Mouse (Mus musculus) stomach, embryonic 14.5 days (tissue): ENCODE measurements around the gene Ccdc62. TPM values are rescaled to one million over a fixed set of nuclear protein-coding genes. Genes with fewer than 3 reads are reported as not detected.

Experiments
- ATAC-seq: fragments of 200-750 bp; cut with Nextera tagmentation; 2 replicates; pipeline ENCODE4 v1.8.0; 2017; ENCODE audit warnings: low read depth, moderate TSS enrichment; ENCODE audit not compliant: insufficient number of reproducible peaks, insufficient read depth, low FRiP score
- H3K27ac ChIP-seq: fragments of 300-500 bp; sonication (generic); 2 replicates; pipeline ENCODE4 v1.5.1; 2014; ENCODE audit warnings: mild to moderate bottlenecking, low read length, moderate library complexity, mixed read lengths
- H3K27me3 ChIP-seq: fragments of 300-500 bp; sonication (generic); 2 replicates; pipeline ENCODE4 v1.6.1; 2014; ENCODE audit warnings: low read length, control low read depth, mixed read lengths; ENCODE audit not compliant: control insufficient read depth, insufficient read depth
- H3K36me3 ChIP-seq: fragments of 300-500 bp; sonication (generic); 2 replicates; pipeline ENCODE4 v1.6.1; 2014; ENCODE audit warnings: mild to moderate bottlenecking, control low read depth, low read length, moderate library complexity, mixed read lengths; ENCODE audit not compliant: control insufficient read depth, insufficient read depth
- H3K4me1 ChIP-seq: fragments of 300-500 bp; sonication (generic); 2 replicates; pipeline ENCODE4 v1.6.1; 2014; ENCODE audit warnings: low read length, control low read depth, mixed read lengths; ENCODE audit not compliant: control insufficient read depth, insufficient read depth
- H3K4me2 ChIP-seq: fragments of 300-500 bp; sonication (generic); replicated peaks from 2 replicates; pipeline ENCODE4 v1.6.1; 2014; ENCODE audit warnings: low read depth, low read length, control low read depth
- H3K4me3 ChIP-seq: fragments of 300-500 bp; sonication (generic); 2 replicates; pipeline ENCODE4 v1.5.1; 2014; ENCODE audit warnings: low read depth, low read length, control low read depth
- H3K9ac ChIP-seq: fragments of 300-500 bp; sonication (generic); replicated peaks from 2 replicates; pipeline ENCODE4 v1.6.1; 2014; ENCODE audit warnings: low read depth, mild to moderate bottlenecking, control low read depth, low read length, moderate library complexity, mixed read lengths
- H3K9me3 ChIP-seq: fragments of 300-500 bp; sonication (generic); 2 replicates; pipeline ENCODE4 v1.6.1; 2016; ENCODE audit warnings: low read depth, low read length, control low read depth; ENCODE audit not compliant: control insufficient read depth
- WGBS: fragments of 180-500 bp; shearing (Covaris S2); extraction: QIAGEN DNeasy Blood & Tissue Kit; methylation state at CpG from one replicate; pipeline ENCODE4 v1.1.7; 2014; 5-methylcytosine and 5-hydroxymethylcytosine counted together
- polyA plus RNA-seq: library from polyadenylated mRNA; unstranded; fragments of >200 nt; fragmentation: Nextera tagmentation; extraction: Ambion mirVana; gene quantifications from 2 replicates; pipeline ENCODE4 v1.2.1, GENCODE M21; 2014

Gene Ccdc62
- polyA plus RNA-seq, 1 experiment from 2014 or later: 9.3 TPM

DNA sequence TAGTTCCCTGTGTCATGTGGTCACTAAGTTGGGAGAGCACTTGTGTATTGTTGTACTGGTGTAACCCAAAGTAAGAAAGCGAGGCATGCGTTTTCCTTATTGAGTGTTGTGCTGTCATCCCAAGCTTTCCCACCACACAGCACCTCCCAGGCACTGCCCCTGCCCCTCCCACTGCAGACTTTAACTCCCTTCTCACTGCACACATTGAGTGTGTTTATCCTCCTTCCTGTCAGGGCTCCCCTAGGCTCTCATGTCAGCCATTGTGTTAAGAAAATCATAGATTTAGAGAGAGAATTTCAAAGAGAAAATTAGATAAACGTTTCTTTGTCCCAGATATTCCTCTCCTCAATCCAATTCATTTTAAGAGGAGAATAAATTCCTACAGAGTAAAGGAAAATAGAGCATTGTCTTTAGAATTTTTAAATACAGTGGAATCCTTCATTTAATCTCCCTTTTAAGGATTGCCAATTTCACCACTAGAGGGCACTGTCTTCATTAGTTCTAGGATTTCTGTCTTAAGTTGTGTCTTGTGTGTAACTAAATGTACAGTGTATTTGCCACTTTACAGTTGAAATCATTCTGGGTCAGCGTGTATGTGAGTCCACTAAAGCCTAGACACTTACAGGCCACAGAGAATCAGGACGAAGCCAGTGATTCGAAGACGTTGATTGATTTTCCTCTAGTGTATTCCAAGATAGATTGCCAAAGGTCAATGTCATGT lies 16.7 kb downstream of the Ccdc62 start:
- Histone ChIP-seq H3K9me3 (no peaks in the 10 kb centered on the region), H3K4me1 (no peaks in the 10 kb centered on the region), H3K9ac (no peak overlapping the region), H3K4me3 (no peak overlapping the region), H3K4me2 (no peak overlapping the region), H3K27me3 (no peaks in the 10 kb centered on the region), H3K27ac (no peak overlapping the region), H3K36me3 (no peaks in the 10 kb centered on the region)
- ATAC-seq: no peak
- 52% methylated on average over 7 of the region's 7 CpGs for WGBS

DNA sequence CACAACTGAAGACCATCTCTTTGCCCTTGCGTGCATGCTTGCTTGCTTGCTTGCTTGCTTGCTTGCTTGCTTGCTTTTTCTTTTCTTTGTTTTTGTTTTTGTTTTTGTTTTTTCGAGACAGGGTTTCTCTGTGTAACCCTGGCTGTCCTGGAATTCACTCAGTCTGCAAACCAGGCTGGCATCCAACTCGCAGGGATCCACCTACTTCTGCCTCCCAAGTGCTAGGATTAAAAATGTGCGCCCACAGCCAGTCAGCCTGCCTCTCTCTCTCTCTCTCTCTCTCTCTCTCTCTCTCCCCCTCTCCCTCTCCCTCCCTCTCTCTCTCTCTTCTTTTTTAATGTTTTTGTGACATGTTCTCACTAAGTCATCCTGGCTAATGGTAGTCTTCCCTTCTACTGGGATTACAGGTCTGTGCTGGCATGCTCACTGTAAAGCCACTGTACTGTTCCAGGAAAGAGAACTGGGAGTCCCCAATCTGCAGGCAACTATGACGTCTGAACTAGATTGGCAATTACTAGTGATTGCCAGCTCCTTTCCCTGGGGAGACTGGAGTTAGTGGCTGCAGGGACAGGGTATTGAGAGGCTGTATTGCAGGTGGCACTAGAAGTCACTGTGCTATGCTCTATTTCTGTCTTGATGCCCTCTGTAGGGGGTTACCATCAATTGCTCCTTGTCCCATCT lies 22.0 kb downstream of the Ccdc62 start:
- Histone ChIP-seq H3K9ac (no peak overlapping the region), H3K4me3 (no peak overlapping the region), H3K27me3 (no peaks in the 10 kb centered on the region), H3K9me3 (no peaks in the 10 kb centered on the region), H3K4me1 (no peaks in the 10 kb centered on the region), H3K36me3 (no peaks in the 10 kb centered on the region), H3K4me2 (no peak overlapping the region), H3K27ac (no peak overlapping the region)
- WGBS: 66% methylated on average over 5 of the region's 5 CpGs
- no peak for ATAC-seq

DNA sequence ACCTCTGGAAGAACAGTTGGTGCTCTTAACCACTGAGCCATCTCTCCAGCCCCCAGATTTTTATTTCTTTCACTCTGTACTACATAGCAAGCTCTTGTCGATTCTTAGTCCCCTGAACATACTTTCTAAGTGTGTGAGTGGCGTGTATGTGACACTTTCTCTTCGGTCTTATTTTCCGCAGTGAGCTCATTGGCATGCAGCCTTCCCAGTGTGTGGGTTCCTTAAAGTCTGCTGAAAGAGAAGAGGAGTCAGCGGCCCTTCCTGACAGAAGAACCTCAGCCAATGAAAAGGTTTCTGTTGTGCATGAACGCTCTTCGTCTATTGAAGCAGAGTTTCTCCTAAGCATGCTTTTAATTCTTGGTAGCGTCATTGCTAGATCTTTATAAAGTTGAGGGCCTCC lies 26.7 kb downstream of the Ccdc62 start:
- 90% methylated on average over 8 of the region's 8 CpGs for WGBS
- no peaks in the 10 kb centered on the region for H3K4me1 ChIP-seq
- no peaks in the 10 kb centered on the region for H3K9me3 ChIP-seq
- ATAC-seq: no peak
- no peak overlapping the region for H3K9ac ChIP-seq
- no peak overlapping the region for H3K4me3 ChIP-seq
- no peak overlapping the region for H3K4me2 ChIP-seq
- no peaks in the 10 kb centered on the region for H3K27me3 ChIP-seq
- H3K36me3 ChIP-seq: no peaks in the 10 kb centered on the region
- no peak overlapping the region for H3K27ac ChIP-seq

DNA sequence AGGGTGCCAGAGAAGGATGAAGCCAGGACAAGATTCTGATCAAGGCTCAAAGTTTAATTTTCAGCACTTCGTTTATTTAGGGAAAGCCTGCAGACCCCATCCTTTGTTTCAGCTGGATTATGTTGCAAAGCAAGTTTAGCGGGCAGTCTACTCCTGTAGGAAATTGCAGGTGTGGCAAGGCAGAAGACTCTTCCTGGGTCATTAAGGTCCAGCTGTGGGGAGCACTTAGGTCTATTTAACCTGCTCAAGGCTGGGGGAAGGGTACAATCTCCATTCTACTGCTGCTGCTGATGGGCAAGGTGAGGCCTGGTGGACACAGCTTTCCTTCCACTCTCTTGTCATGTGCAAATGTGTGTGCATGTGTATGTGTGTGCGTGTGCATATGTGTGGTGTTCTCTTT lies 28.5 kb downstream of the Ccdc62 start:
- Histone ChIP-seq H3K4me3 (no peak overlapping the region), H3K4me1 (no peaks in the 10 kb centered on the region), H3K4me2 (no peak overlapping the region), H3K9ac (no peak overlapping the region), H3K27ac (no peak overlapping the region), H3K27me3 (no peaks in the 10 kb centered on the region), H3K9me3 (no peaks in the 10 kb centered on the region), H3K36me3 (no peaks in the 10 kb centered on the region)
- 73% methylated on average over 3 of the region's 3 CpGs for WGBS
- no peak for ATAC-seq

DNA sequence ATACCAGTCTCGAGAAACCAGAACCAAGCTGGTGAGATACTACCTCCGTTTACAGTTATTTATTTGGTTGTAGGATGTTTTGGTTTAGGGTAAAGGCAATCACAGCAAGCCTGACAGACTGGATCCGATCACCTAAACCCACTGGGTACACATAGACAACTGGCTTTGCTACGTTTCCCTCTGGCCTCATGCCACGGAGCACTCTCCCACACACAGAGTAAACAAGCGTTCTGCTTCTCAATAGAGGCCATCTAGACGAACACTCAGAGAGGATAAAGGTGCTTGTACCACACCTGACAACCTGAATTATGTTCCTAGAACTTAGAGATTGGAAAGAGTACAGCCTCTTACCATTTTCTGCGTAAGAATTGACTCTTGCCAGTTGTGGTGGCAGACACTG lies 29.6 kb downstream of the Ccdc62 start:
- no peak for ATAC-seq
- H3K4me3 ChIP-seq: no peak overlapping the region
- H3K27ac ChIP-seq: no peak overlapping the region
- no peaks in the 10 kb centered on the region for H3K4me1 ChIP-seq
- H3K27me3 ChIP-seq: no peaks in the 10 kb centered on the region
- H3K36me3 ChIP-seq: no peaks in the 10 kb centered on the region
- H3K9me3 ChIP-seq: no peaks in the 10 kb centered on the region
- no peak overlapping the region for H3K4me2 ChIP-seq
- 53% methylated on average over 8 of the region's 8 CpGs for WGBS
- no peak overlapping the region for H3K9ac ChIP-seq

- no peak overlapping the region for H3K4me3 ChIP-seq
- no peaks in the 10 kb centered on the region for H3K9me3 ChIP-seq
- H3K4me2 ChIP-seq: no peak overlapping the region
- WGBS: 83% methylated on average over 11 of the region's 12 CpGs
- no peak for ATAC-seq
- no peak overlapping the region for H3K27ac ChIP-seq
- no peaks in the 10 kb centered on the region for H3K36me3 ChIP-seq
- no peak overlapping the region for H3K9ac ChIP-seq
- no peaks in the 10 kb centered on the region for H3K27me3 ChIP-seq
- no peaks in the 10 kb centered on the region for H3K4me1 ChIP-seq
Measured at GRCm38 (mm10) chr5:123961046-123961445, 30.6 kb downstream of the Ccdc62 start.

DNA sequence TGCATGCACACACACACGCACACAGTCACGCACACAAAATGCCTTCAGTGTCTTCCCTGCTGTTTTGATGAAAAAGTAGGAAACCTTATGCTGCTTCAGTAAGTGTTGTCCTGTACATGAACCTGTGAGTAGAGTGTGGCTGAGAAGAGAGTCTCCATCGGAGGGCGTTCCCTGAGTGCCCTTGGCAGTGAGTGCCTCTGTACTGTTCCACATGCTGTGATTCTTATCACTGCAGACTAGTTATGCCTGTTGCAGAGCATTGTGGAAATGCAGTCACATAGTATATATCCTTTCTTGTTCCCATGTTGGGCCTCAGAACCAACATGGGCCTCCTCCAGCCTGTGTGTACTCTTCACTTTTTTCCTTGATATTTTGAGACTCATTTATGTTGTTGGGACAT lies 33.7 kb downstream of the Ccdc62 start:
- H3K4me2 ChIP-seq: no peak overlapping the region
- H3K9me3 ChIP-seq: no peaks in the 10 kb centered on the region
- H3K4me3 ChIP-seq: no peak overlapping the region
- no peak overlapping the region for H3K27ac ChIP-seq
- H3K4me1 ChIP-seq: no peaks in the 10 kb centered on the region
- ATAC-seq: no peak
- H3K27me3 ChIP-seq: no peaks in the 10 kb centered on the region
- no peak overlapping the region for H3K9ac ChIP-seq
- H3K36me3 ChIP-seq: no peaks in the 10 kb centered on the region
- 94% methylated on average over 4 of the region's 4 CpGs for WGBS

DNA sequence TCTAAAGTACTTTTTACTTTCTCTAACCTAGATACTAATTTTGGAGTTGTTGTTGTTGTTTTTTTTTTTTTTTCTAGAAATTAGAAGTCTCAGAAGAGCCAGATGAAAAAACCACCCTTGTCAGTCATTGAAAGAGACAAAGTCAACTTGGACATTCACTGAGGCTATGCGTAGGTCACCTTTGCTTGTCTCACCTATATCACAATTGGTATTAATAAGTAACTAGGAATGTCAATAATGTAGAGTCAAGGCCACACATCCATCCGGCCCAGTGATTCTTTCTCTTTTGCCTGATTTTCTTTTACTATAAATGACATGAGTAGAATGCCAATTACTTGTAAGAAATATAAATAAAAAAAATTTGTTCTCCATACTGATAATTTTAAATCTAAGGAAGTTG lies 36.3 kb downstream of the Ccdc62 start:
- H3K36me3 ChIP-seq: no peaks in the 10 kb centered on the region
- no peak for ATAC-seq
- no peak overlapping the region for H3K4me2 ChIP-seq
- H3K27ac ChIP-seq: no peak overlapping the region
- H3K9me3 ChIP-seq: no peaks in the 10 kb centered on the region
- no peaks in the 10 kb centered on the region for H3K27me3 ChIP-seq
- no peak overlapping the region for H3K9ac ChIP-seq
- H3K4me3 ChIP-seq: no peak overlapping the region
- WGBS: 70% methylated on average over 2 of the region's 2 CpGs
- H3K4me1 ChIP-seq: no peaks in the 10 kb centered on the region
